Mouse (Mus musculus) gastrocnemius, adult 18-20 months (tissue): ENCODE measurements around the gene Tbcb. TPM values are rescaled to one million over a fixed set of nuclear protein-coding genes. Genes with fewer than 3 reads are reported as not detected.
"Not testable (repeated sequence)": the region's sequence is repeated elsewhere in the genome, so short reads cannot be mapped to it uniquely, and the experiment has no call there.

Source experiments
- DNase-seq: peaks from one replicate; pipeline ENCODE4 v3.0.0; 2021; ENCODE audit warnings: low spot score
- total RNA-seq, 2 experiments: library from RNA; stranded (reverse); gene quantifications; 2 replicates each; pipeline ENCODE4 v1.2.3; 2021

Tbcb gene
- total RNA-seq, 2 experiments from 2014 or later: 29.6 to 31.9 TPM

DNA sequence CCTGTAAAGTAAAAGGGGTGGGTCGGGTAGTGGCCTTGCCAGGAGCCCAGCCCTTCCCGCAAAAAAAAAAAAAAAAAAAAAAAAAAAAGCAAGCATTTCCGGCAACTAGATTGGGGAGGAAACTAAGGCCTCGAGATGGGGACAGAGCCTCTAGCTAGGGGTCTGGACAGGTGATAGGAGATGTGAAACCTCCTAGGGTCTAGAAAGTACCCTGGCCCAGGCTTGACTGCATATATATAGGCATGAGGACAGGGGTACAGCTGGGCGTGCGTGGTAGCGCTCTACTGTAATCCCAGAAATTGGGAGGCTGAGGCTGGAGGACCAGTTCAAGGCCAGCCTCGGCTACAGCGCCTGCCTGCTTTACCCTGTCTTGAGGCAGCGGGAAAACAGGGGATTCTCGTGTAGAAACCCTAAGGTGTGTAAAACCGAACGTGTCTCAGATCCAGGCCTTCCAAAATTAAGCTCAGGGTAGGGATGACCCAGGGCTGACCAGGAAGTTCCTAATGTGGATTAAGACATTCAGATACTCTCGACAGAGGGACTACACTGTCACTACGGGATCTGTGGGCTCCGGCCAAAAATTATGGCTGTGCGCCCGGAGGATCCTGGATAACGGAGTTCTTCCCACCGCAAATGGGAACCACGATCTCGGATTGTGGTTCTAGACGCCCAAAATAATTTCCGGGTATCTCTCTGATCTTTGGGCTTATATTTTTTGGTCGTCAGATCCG is 37.8 kb downstream of the Tbcb start:
- peak; percentile 47 for DNase-seq

DNA sequence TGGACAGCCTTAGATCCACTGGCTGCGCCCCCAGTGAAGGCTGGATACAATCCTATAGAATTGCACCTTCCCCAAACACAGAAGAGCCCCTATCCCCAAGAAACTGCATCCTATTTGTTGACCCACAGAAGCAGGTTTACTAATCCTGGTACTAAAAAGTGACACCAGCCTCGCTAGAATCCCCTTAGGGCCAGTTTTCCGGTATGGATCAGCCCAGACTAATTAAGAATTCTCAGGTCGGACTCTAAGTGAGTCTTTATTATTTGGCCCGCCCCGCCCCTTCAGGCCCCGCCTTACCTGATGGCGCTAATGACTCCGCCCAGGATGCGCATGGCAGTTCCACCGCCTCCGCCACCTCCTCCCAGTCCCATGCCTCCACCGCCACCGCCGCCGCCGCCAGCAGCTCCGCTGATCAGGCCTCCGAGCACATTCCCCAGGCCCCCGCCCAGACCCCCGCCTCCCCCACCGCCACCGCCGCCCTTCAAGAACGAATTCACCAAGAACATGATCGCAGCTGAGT is 38.4 kb downstream of the Tbcb start:
- DNase-seq: peak; percentile 77

GRCm38 (mm10) chr7:30193013-30193412 is 39.1 kb downstream of the Tbcb start:
- no peak for DNase-seq

DNA sequence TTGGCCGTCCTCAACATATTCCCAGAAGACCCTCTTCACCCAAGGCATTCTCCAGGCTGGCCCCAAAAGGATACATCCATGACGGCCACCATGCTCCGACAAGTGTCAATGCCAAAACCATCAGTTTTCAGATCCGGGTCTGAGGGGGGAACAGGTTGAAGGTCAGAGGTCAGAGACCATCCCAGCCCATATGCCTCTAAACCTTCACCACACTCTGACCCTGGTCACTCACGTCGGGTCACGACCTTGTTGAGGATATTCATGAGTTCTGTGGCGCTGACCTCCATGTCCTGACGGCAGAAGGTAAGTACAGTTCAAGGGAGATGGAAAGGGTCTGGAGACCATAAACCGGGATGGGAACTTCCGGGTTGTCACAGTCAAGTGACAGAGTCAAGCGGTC is 40.0 kb downstream of the Tbcb start:
- DNase-seq: no peak

GRCm38 (mm10) chr7:30189116-30189491 is 43.0 kb downstream of the Tbcb start:
- DNase-seq: no peak

DNA sequence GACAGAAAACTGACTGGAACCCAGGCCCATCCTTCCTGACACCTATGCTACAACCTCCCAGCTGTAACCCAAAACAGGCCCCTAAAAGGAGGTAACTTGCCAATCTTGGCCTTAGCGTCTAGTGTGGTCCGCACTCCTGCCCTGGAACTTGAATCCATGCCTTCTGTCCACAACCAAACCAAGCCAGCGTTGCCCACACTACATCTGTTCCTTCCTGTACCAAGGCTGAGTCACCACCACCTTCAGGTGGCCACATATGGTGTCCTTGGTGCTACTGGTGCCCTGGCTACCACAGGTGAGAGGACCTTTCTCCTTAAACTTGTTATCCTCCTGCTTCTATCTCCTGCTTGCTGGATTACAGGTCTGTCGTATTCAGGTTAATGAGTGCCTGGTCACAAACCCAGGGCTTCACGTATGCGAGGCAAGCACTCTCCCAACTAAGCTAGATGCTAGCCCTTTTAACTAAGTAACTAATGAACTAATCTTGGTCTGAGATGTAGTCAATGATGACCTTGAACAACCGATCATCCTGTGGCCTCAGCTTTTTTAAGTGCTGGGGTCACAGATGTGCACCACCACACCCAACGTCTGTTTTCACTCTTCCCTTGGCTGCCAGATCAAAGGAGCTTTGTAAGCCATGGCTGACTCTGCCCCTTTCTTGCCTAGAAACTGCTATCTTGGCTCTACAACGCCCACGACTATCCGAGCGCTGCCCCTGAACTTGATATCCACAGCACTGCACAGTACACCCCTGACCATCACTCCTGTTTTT is 43.5 kb downstream of the Tbcb start:
- no peak for DNase-seq

DNA sequence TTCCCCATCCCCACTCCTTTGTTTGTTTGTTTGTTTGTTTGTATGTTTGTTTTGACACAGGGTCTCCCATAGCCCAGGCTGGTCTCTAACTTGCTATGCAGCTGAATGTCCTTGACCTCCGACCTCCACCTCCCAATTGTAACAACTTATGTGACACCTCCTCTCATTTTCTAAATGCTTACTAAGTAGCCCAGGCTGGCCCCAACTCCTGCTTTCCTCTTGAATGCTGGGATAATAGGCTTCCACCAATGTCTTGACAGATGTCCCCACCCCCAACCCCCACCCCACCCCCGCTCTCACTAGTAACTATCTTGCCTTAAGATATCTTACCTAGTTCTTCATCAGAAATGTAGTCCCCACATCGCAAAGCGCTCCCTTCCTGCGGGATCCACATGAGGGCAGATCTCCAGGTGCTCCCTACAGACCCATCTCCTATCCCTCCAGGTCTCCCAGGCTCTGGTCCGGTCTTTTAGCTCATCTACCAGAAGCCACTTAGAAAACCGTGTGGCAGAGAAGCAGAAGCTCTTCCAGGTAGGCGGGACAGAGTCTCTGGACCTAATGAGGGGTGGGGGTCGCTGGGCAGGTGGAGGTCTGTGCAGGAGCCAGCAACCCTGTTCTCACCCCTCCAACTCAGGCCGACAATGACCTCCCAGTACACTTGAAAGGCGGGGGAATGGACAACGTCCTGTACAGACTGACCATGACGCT is 47.3 kb downstream of the Tbcb start:
- no peak for DNase-seq

DNA sequence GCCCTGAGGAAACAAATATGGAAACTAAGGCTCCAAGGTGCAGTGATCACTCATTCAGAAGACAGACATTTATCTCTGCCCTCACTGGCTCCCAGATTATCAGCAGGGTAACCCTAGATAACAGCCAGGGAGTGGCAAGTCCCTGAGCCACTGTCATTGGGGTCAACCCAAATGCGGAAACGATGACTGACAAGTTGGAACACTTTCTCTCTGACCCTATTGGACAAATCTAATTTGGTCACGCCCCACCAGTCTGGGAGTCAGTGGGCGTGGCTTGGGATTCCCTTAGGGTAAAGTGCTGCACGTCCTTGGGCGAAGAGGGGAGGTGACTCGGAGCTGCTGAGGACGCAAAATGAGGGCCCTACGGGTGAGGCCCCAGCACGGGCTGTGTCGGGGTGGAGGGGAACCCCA is 48.2 kb downstream of the Tbcb start, which contains the start of gene Cox7a1:
Cox7a1 (plus strand) TSS at position 266 of the 411 bp plus-strand sequence.
- DNase-seq: peak; percentile 98

GRCm38 (mm10) chr7:30183189-30183588 is 48.9 kb downstream of the Tbcb start:
- not testable (repeated sequence) for DNase-seq

- DNase-seq: not testable (repeated sequence)
These were observed 50.1 kb downstream of the Tbcb start for GRCm38 (mm10) chr7:30181929-30182328.

GRCm38 (mm10) chr7:30181308-30181707 is 50.8 kb downstream of the Tbcb start:
- DNase-seq: peak; percentile 82

DNA sequence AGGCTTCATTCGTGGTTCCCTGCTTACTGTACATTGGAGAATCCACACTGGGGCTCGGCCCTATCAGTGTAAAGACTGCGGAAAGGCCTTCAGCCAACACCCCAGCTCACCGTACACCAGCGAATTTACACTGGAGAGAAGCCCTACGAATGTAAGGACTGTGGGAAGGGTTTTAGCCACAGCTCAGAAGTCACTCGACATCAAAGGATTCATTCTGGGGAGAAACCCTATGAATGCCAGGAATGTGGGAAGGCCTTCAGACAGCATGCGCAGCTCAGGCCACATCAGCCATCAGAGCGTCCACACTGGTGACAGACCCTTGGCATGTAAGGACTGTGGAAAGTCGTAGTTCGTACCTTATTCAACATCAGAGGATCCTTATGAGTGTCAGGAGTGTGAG is 53.8 kb downstream of the Tbcb start:
- DNase-seq: no peak

- no peak for DNase-seq
These were observed 55.6 kb downstream of the Tbcb start for GRCm38 (mm10) chr7:30176474-30176873.

Other genes starting within 250 kb of the Tbcb start
- gene Zfp568, start 248.3 kb downstream of the Tbcb start, total RNA-seq: 10 to 100 TPM; 11.0 to 16.9 TPM
- 1 to 10 TPM; 2.1 to 2.3 TPM for gene Zfp14, start 180.9 kb downstream of the Tbcb start, total RNA-seq
- 1 to 10 TPM; 1.6 to 2.7 TPM for gene Zfp82, start 159.4 kb downstream of the Tbcb start, total RNA-seq
- gene Gm26920, start 141.9 kb downstream of the Tbcb start, total RNA-seq: not detected
- gene Zfp566, start 141.7 kb downstream of the Tbcb start, total RNA-seq: 1 to 10 TPM; 2.2 to 3.4 TPM
- 10 to 100 TPM; 33.3 to 37.9 TPM for gene Zfp260, start 137.5 kb downstream of the Tbcb start, total RNA-seq
- gene Zfp382, start 110.3 kb downstream of the Tbcb start, total RNA-seq: 1 to 10 TPM; 1.3 TPM
- 10 to 100 TPM; 24.7 to 28.7 TPM for gene Zfp146, start 62.5 kb downstream of the Tbcb start, total RNA-seq
- gene Cox7a1, start 48.1 kb downstream of the Tbcb start, total RNA-seq: 100 to 1,000 TPM; 938 to 989 TPM
- gene Capns1, start 33.5 kb downstream of the Tbcb start, total RNA-seq: 100 to 1,000 TPM; 198 to 205 TPM
- 10 to 100 TPM; 57.1 to 57.7 TPM for gene Polr2i, start 324 bp downstream of the Tbcb start, total RNA-seq
- not detected for gene Ovol3, start 3.5 kb upstream of the Tbcb start, total RNA-seq
- gene Thap8, start 47.8 kb upstream of the Tbcb start, total RNA-seq: not detected
- 1 to 10 TPM; 2.0 to 2.2 TPM for gene Wdr62, start 48.1 kb upstream of the Tbcb start, total RNA-seq
- 1 to 10 TPM; 3.2 to 4.3 TPM for gene Clip3, start 59.5 kb upstream of the Tbcb start, total RNA-seq
- gene Alkbh6, start 76.4 kb upstream of the Tbcb start, total RNA-seq: 10 to 100 TPM; 20.6 to 24.6 TPM
- gene Syne4, start 82.5 kb upstream of the Tbcb start, total RNA-seq: 1 to 10 TPM; 2.0 to 2.1 TPM
- under 1 TPM; 0.59 TPM for gene E130208F15Rik, start 89.5 kb upstream of the Tbcb start, total RNA-seq
- 1 to 10 TPM; 6.5 to 7.6 TPM for gene Sdhaf1, start 91.6 kb upstream of the Tbcb start, total RNA-seq
- 1 to 10 TPM; 4.7 to 5.3 TPM for gene Lrfn3, start 130.5 kb upstream of the Tbcb start, total RNA-seq
- gene Tyrobp, start 181.5 kb upstream of the Tbcb start, total RNA-seq: 1 to 10 TPM; 3.3 to 6.3 TPM
- not detected for gene Hcst, start 187.6 kb upstream of the Tbcb start, total RNA-seq
- under 1 TPM in 1 of 2 experiments, not detected in 1; 0.11 TPM for gene Nfkbid, start 189.5 kb upstream of the Tbcb start, total RNA-seq
- 1 to 10 TPM in 1 of 2 experiments, under 1 TPM in 1; 0.82 to 1.4 TPM for gene Aplp1, start 213.3 kb upstream of the Tbcb start, total RNA-seq
- gene Kirrel2, start 225.4 kb upstream of the Tbcb start, total RNA-seq: not detected
- gene Nphs1, start 226.0 kb upstream of the Tbcb start, total RNA-seq: not detected